Mouse (Mus musculus) liver, embryonic 14.5 days (tissue): ENCODE data around the gene Pbx4. TPM values are rescaled to one million over a fixed set of nuclear protein-coding genes. Genes with fewer than 3 reads are reported as not detected.
A peak's percentile ranks its signal among the peaks of the same experiment; 100 is the strongest.

Experiments used
- ATAC-seq: fragments of 200-750 bp; cut with Nextera tagmentation; 2 replicates; pipeline ENCODE4 v1.8.0; 2017; ENCODE audit warnings: moderate number of reproducible peaks, mild to moderate bottlenecking, moderate library complexity; ENCODE audit not compliant: insufficient read depth
- DNase-seq, 3 experiments: peaks; one replicate each; pipeline ENCODE4 v3.0.0-alpha.2; 2012 to 2013; ENCODE audit warnings: low read depth in 3 of 3, low spot score in 3 of 3
- H3K27ac ChIP-seq: fragments of 300-500 bp; sonication (generic); 2 replicates; pipeline ENCODE4 v1.5.1; 2014; ENCODE audit warnings: moderate library complexity, mild to moderate bottlenecking, control low read depth, inconsistent platforms
- H3K27me3 ChIP-seq: fragments of 300-500 bp; sonication (generic); 2 replicates; pipeline ENCODE4 v1.6.1; 2014; ENCODE audit warnings: mild to moderate bottlenecking, low read length, moderate library complexity; ENCODE audit not compliant: control insufficient read depth, insufficient read depth
- H3K36me3 ChIP-seq: fragments of 300-500 bp; sonication (generic); replicated peaks from 2 replicates; pipeline ENCODE4 v1.6.1; 2014; ENCODE audit warnings: low read depth; ENCODE audit not compliant: control insufficient read depth, insufficient read depth
- H3K4me1 ChIP-seq, 2 experiments: fragments of 200-500 bp in 1 of 2; fragments of 300-500 bp in 1 of 2; sonication (generic) in 1 of 2; replicated peaks; 2 replicates each; pipeline ENCODE4 v1.6.1; 2012 to 2014; ENCODE audit warnings: antibody characterized with exemption in 1 of 2, inconsistent platforms in 1 of 2, low read length in 1 of 2; ENCODE audit not compliant: control insufficient read depth in 2 of 2, insufficient read depth in 2 of 2
- H3K4me2 ChIP-seq: fragments of 300-500 bp; sonication (generic); 2 replicates; pipeline ENCODE4 v1.6.1; 2014; ENCODE audit warnings: low read depth, mild to moderate bottlenecking, control low read depth, moderate library complexity
- H3K4me3 ChIP-seq, 2 experiments: fragments of 200-500 bp in 1 of 2; fragments of 300-500 bp in 1 of 2; sonication (generic) in 1 of 2; 2 replicates each; pipeline ENCODE4 v1.5.1; 2012 to 2014; ENCODE audit warnings: low read depth in 2 of 2, low read length in 2 of 2, mild to moderate bottlenecking in 2 of 2, control low read depth in 1 of 2, inconsistent platforms in 1 of 2, moderate library complexity in 1 of 2; ENCODE audit not compliant: insufficient read depth in 1 of 2
- H3K9ac ChIP-seq: fragments of 300-500 bp; sonication (generic); replicated peaks from 2 replicates; pipeline ENCODE4 v1.6.1; 2014; ENCODE audit warnings: mild to moderate bottlenecking, control low read depth, moderate library complexity
- H3K9me3 ChIP-seq: fragments of 300-500 bp; sonication (generic); 2 replicates; pipeline ENCODE4 v1.6.1; 2016; ENCODE audit warnings: low read length, mixed read lengths; ENCODE audit not compliant: control insufficient read depth
- CTCF ChIP-seq: IDR thresholded peaks from 2 replicates; pipeline ENCODE4 v1.5.1; 2016; ENCODE audit warnings: antibody characterized with exemption, low read depth, control low read depth
- EP300 ChIP-seq: IDR thresholded peaks from 2 replicates; pipeline ENCODE4 v1.6.1; 2016; ENCODE audit warnings: antibody characterized with exemption, low read depth
- WGBS: fragments of 180-500 bp; shearing (Covaris S2); extraction: QIAGEN DNeasy Blood & Tissue Kit; methylation state at CpG from one replicate; pipeline ENCODE4 v1.1.7; 2014; ENCODE audit not compliant: insufficient replicate concordance; 5-methylcytosine and 5-hydroxymethylcytosine counted together
- polyA plus RNA-seq, 2 experiments: library from polyadenylated mRNA; depleted of rRNA in 1 of 2; stranded (reverse) in 1 of 2; unstranded in 1 of 2; fragments of >200 nt; fragmentation: Nextera tagmentation in 1 of 2; extraction: Ambion mirVana in 1 of 2; gene quantifications; 2 replicates each; pipeline versions ENCODE4 v1.2.1 to v1.2.3; 2012 to 2014

Pbx4 gene
- polyA plus RNA-seq, 2 experiments: 1.7 to 2.5 TPM

DNA sequence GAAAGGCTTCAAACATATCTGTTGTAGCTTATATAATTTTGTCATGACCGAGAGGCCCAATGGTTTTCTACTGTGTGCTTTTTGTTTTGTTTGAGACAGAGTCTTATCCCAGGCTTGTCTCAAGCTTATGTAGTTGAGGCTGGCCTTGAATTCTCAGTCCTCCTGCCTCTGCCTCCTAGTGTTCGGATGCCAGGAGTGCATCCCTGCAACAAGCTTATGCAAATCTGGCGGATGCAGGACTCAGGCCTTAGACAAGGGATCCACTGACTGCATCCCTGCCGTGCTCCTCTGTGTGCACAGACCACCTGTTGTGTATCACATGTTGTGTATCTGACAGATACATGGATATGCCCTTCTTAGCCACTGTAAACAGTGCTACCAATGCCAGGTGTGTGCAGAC lies 28.5 kb downstream of the Pbx4 start:
- Histone ChIP-seq H3K27me3 (no peaks in the 10 kb centered on the region), H3K27ac (no peak overlapping the region), H3K4me3 (no peak overlapping the region), H3K9ac (no peak overlapping the region), H3K9me3 (no peaks in the 10 kb centered on the region), H3K36me3 (no peaks in the 10 kb centered on the region), H3K4me1 (peaks cover 2 to 9% of the 10 kb centered on the region in 2 experiments; a peak in 2 of 4 replicates), H3K4me2 (no peak overlapping the region)
- WGBS: 62% methylated on average over 4 of the region's 4 CpGs
- ATAC-seq (no peak), DNase-seq (no peak)
- TF ChIP-seq CTCF (peak; percentile 56), EP300 (no peak)

DNA sequence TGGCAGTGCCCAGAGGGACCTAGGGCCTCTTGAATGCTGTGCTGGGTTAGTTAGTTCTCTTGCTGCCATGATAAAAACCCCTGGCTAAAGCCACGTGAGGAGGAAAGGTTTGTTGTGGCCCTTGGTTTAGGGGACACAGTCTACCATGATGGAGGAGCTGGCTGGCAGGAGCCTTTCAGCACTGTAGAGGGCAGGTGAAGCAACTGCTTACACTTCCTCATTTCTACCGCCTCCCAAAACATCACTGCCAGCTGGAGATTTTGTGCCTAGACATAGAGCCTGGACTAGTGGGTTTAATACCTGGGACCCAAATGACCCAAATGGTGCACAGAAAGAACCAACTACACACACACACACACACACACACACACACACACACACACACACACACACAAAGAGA lies 29.0 kb downstream of the Pbx4 start:
- ATAC-seq (no peak), DNase-seq (no peak)
- H3K27ac ChIP-seq: no peak overlapping the region
- no peak for TF ChIP-seq EP300
- no peak for TF ChIP-seq CTCF
- H3K4me1 ChIP-seq: peaks cover 2 to 9% of the 10 kb centered on the region in 2 experiments; a peak in 2 of 4 replicates
- no peaks in the 10 kb centered on the region for H3K27me3 ChIP-seq
- no peaks in the 10 kb centered on the region for H3K9me3 ChIP-seq
- no peaks in the 10 kb centered on the region for H3K36me3 ChIP-seq
- WGBS: 37% methylated on average over 2 of the region's 2 CpGs
- no peak overlapping the region for H3K9ac ChIP-seq
- H3K4me3 ChIP-seq: no peak overlapping the region
- H3K4me2 ChIP-seq: no peak overlapping the region

DNA sequence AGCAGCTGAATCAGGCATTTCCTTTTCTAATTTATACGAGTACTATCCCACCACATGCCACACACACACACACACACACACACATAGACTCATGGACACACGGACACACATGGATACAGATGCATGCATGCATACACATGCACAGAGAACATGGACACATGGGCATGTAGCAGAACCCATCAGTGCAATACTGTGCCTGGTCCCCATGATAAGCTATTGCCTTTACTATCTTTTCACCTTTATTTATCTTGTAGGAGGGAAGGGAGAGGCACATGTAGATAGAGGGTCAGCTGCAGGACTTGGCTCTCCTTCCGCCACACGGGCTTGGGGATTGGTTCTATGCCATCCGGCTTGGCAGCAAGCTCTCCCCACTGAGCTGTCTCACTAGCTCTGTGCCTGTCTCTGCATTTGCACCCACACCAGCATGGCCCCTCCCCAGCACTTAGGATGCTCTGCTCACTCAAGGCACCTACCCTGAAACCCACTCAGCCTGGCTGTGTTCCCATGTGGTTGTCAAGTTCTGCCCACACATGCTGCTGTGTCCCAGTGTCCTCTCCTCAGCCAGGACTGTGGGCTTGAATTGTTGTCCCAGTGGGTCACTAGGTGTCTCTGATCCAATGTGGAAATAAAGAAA lies 31.2 kb downstream of the Pbx4 start:
- 58% methylated on average over 5 of the region's 5 CpGs for WGBS
- Histone ChIP-seq H3K36me3 (no peaks in the 10 kb centered on the region), H3K4me3 (no peak overlapping the region), H3K27me3 (no peaks in the 10 kb centered on the region), H3K4me1 (peaks cover 2 to 9% of the 10 kb centered on the region in 2 experiments; a peak in 2 of 4 replicates), H3K9ac (no peak overlapping the region), H3K27ac (no peak overlapping the region), H3K4me2 (no peak overlapping the region), H3K9me3 (no peaks in the 10 kb centered on the region)
- no peak for DNase-seq
- TF ChIP-seq CTCF (no peak), EP300 (no peak)
- ATAC-seq: peak; percentile 31; the same call in 1 of the 2 replicates

DNA sequence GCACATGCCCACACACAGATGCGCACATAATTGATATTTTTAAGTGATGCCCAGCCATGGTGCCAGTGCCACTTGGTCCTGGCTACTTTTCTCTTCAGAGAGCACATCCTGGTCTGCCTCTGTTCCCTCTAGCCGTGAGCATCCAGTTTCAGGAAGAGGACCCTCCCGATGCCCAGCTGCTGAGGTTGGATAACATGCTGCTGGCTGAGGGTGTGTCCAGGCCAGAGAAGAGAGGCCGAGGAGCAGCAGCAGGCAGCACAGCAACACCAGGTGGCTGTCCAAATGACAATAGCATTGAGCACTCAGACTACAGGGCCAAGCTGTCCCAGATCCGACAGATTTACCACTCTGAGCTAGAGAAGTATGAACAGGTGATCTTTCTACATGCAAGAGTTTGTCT lies 31.9 kb downstream of the Pbx4 start:
- Histone ChIP-seq H3K27me3 (no peaks in the 10 kb centered on the region), H3K4me2 (no peak overlapping the region), H3K4me3 (no peak overlapping the region), H3K27ac (no peak overlapping the region), H3K9me3 (no peaks in the 10 kb centered on the region), H3K9ac (no peak overlapping the region), H3K36me3 (no peaks in the 10 kb centered on the region), H3K4me1 (peaks cover 2 to 9% of the 10 kb centered on the region in 2 experiments; a peak in 2 of 4 replicates)
- no peak for DNase-seq
- no peak for TF ChIP-seq CTCF
- no peak for TF ChIP-seq EP300
- WGBS: 43% methylated on average over 5 of the region's 5 CpGs
- ATAC-seq: peak; percentile 35; the same call in 1 of the 2 replicates

DNA sequence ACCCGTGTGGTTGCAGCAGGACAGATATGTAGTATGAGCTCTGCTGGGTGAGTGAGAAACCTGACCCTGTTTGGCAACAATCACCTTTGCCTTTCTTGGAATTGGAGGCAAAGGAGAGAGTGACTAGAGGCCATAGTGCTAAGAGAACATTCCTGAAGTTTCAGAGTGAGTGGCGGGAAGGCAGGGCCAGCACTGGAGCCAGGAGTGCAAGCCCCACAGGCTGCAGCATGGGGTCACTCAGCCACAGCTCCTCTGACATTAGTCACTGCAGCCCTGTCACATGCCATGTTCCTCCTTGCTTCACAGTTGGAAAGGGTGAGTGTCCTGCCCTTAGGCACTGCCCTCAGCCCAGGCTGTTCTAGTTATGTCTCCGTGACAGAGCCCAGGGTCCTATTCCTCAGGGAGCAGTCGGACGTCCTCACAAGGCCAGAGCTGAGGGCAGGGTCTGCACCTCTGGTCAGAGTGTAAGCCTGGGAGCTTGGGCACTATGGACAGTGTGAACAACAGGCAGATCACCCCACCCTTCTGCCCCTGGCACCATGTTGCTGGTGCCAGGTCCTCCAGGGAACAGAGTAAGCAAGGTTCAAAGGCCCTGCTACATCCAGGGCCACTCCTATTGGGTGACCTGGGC lies 35.5 kb downstream of the Pbx4 start:
- Histone ChIP-seq H3K9me3 (no peaks in the 10 kb centered on the region), H3K36me3 (no peaks in the 10 kb centered on the region), H3K27ac (no peak overlapping the region), H3K4me3 (no peak overlapping the region), H3K4me2 (no peak overlapping the region), H3K27me3 (no peaks in the 10 kb centered on the region), H3K4me1 (peaks cover 2 to 9% of the 10 kb centered on the region in 2 experiments; a peak in 2 of 4 replicates), H3K9ac (no peak overlapping the region)
- DNase-seq (no peak), ATAC-seq (no peak)
- 71% methylated on average over 5 of the region's 5 CpGs for WGBS
- TF ChIP-seq EP300: no peak
- no peak for TF ChIP-seq CTCF
